22 mouse cellular contexts compared by ENCODE assay signal in the genomic region with DNA sequence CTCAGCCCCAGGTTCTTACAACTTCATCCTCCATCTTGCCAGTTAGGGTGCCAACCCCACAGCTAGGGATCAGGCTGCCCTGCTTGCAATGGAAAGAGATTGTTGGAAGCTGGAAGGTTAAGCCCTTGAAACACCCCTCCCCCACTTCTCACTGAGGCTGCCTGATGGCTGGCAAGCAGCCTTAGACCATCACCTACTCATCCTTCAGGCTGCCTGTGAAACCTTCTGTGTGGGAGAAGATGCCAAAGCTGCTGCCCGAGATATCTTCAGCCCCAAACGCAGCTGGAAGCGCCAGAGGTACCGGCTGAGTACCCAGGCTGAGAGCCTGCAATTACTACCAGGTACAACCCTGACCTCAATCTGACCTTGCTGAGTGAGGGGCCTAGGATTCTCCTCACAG. TPM values are rescaled to one million over a fixed set of nuclear protein-coding genes. Genes with fewer than 3 reads are reported as not detected.
"Had no signal": no experiment of that assay in that cellular context is flagged by ENCODE, and none has a peak within 500 bp of the region (broad histone marks: within the 10 kb centered on the region; RNA-seq: fewer than 3 reads in every experiment).

No protein-coding gene starts in this region.

- H3K27ac ChIP-seq: limb, embryonic 12.5 days; limb, embryonic 15.5 days; liver, embryonic 14.5 days; macrophage; midbrain, embryonic 12.5 days; midbrain, embryonic 15.5 days; neural tube, embryonic 12.5 days; neural tube, embryonic 15.5 days; stomach, embryonic 15.5 days had no signal

- H3K9ac ChIP-seq: limb, embryonic 12.5 days; limb, embryonic 15.5 days; liver, embryonic 14.5 days; liver, postnatal 0 days; lung, embryonic 14.5 days; midbrain, embryonic 12.5 days; midbrain, embryonic 15.5 days; neural tube, embryonic 12.5 days; neural tube, embryonic 15.5 days; stomach, embryonic 15.5 days had no signal

- H3K36me3 ChIP-seq: limb, embryonic 12.5 days; limb, embryonic 15.5 days; midbrain, embryonic 12.5 days; midbrain, embryonic 15.5 days; neural tube, embryonic 12.5 days; neural tube, embryonic 15.5 days; stomach, embryonic 15.5 days had no signal

- H3K9me3 ChIP-seq: limb, embryonic 12.5 days; limb, embryonic 15.5 days; midbrain, embryonic 12.5 days; midbrain, embryonic 15.5 days; neural tube, embryonic 12.5 days; neural tube, embryonic 15.5 days; stomach, embryonic 15.5 days had no signal

- H3K4me3 ChIP-seq: limb, embryonic 12.5 days; limb, embryonic 15.5 days; midbrain, embryonic 12.5 days; midbrain, embryonic 15.5 days; neural tube, embryonic 12.5 days; neural tube, embryonic 15.5 days; stomach, embryonic 15.5 days had no signal

- H3K4me2 ChIP-seq: limb, embryonic 12.5 days; limb, embryonic 15.5 days; liver, embryonic 11.5 days; lung, embryonic 14.5 days; midbrain, embryonic 12.5 days; midbrain, embryonic 15.5 days; neural tube, embryonic 12.5 days; neural tube, embryonic 15.5 days; stomach, embryonic 15.5 days had no signal

- DNase-seq: kidney, adult 18-20 months; kidney, adult 9 months; kidney, postnatal 14 days; kidney, postnatal 4 days; liver, postnatal 0 days; lung, embryonic 14.5 days; right cerebral cortex, postnatal 14 days; spleen, adult 18-20 months; thymus, postnatal 25 days had no signal

- H3K27me3 ChIP-seq: limb, embryonic 15.5 days; neural tube, embryonic 15.5 days had no signal

- ATAC-seq: liver, postnatal 0 days; lung, postnatal 0 days; midbrain, embryonic 15.5 days had no signal

RNA-seq across cellular contexts. Expression of gene Nos3, which starts 14.9 kb away (rescaled TPM):
- polyA plus RNA-seq: macrophage had no signal

RNA-seq across cellular contexts. Expression of gene Kcnh2, which starts 28.1 kb away (rescaled TPM):
- total RNA-seq: megakaryocyte, adult 5-6 weeks had no signal
- polyA plus RNA-seq: macrophage had no signal

RNA-seq across cellular contexts. Expression of gene Asic3, which starts 33.7 kb away (rescaled TPM):
- total RNA-seq: left cerebral cortex, postnatal 36 days; megakaryocyte, adult 5-6 weeks had no signal
- polyA plus RNA-seq: liver, embryonic 11.5 days; liver, embryonic 14.5 days; liver, postnatal 0 days; lung, embryonic 14.5 days; macrophage had no signal
